Comparison of ENCODE assay signal across 10 mouse cellular contexts in genomic region chr2:153458022-153458441, GRCm38 (mm10). TPM values are rescaled to one million over a fixed set of nuclear protein-coding genes. Genes with fewer than 3 reads are reported as not detected.
DNase-seq lines count a peak whose midpoint lies in the region; ATAC-seq and TF ChIP-seq lines count a peak whose summit lies in the region.
"Had no signal": no experiment of that assay in that cellular context is flagged by ENCODE, and none has a peak within 500 bp of the region (broad histone marks: within the 10 kb centered on the region; RNA-seq: fewer than 3 reads in every experiment).

No protein-coding gene starts in this region.

- no peaks in the 10 kb centered on the region for H3K9me3 ChIP-seq in forebrain, embryonic 11.5 days (ENCODE audit: control insufficient read depth, low read length)
- no peaks in the 10 kb centered on the region; the same call in 1 of the 2 replicates for H3K9me3 ChIP-seq in forebrain, embryonic 16.5 days (ENCODE audit: control insufficient read depth, low read length)
- no peaks in the 10 kb centered on the region for H3K9me3 ChIP-seq in embryonic facial prominence, embryonic 14.5 days (ENCODE audit: control insufficient read depth, low read length)
- no peaks in the 10 kb centered on the region for H3K9me3 ChIP-seq in hindbrain, embryonic 10.5 days
- H3K9me3 ChIP-seq in liver, embryonic 14.5 days (ENCODE audit: control insufficient read depth, low read length) = no peaks in the 10 kb centered on the region

- no peaks in the 10 kb centered on the region for H3K27me3 ChIP-seq in forebrain, embryonic 11.5 days (ENCODE audit: control insufficient read depth, insufficient read depth, low read length)
- no peaks in the 10 kb centered on the region for H3K27me3 ChIP-seq in forebrain, embryonic 16.5 days (replicated peaks; ENCODE audit: control insufficient read depth, insufficient read depth, low read length)
- no peaks in the 10 kb centered on the region for H3K27me3 ChIP-seq in embryonic facial prominence, embryonic 14.5 days (replicated peaks; ENCODE audit: control insufficient read depth, insufficient read depth, low read length)
- no peaks in the 10 kb centered on the region for H3K27me3 ChIP-seq in hindbrain, embryonic 10.5 days (ENCODE audit: insufficient read depth, poor library complexity, severe bottlenecking)
- H3K27me3 ChIP-seq in liver, embryonic 14.5 days (ENCODE audit: control insufficient read depth, insufficient read depth, low read length) = no peaks in the 10 kb centered on the region

- H3K36me3 ChIP-seq in forebrain, embryonic 11.5 days (ENCODE audit: control insufficient read depth, insufficient read depth, low read length) = no peaks in the 10 kb centered on the region
- H3K36me3 ChIP-seq in forebrain, embryonic 16.5 days (ENCODE audit: control insufficient read depth, insufficient read depth) = peaks cover under 1% of the 10 kb centered on the region; the same call in 1 of the 2 replicates
- no peaks in the 10 kb centered on the region for H3K36me3 ChIP-seq in embryonic facial prominence, embryonic 14.5 days (ENCODE audit: control insufficient read depth, insufficient read depth, low read length)
- peaks cover 3% of the 10 kb centered on the region; the same call in 1 of the 2 replicates for H3K36me3 ChIP-seq in hindbrain, embryonic 10.5 days
- no peaks in the 10 kb centered on the region for H3K36me3 ChIP-seq in liver, embryonic 14.5 days (replicated peaks; ENCODE audit: control insufficient read depth, insufficient read depth, low read depth)

- peaks cover 13% of the 10 kb centered on the region for H3K4me1 ChIP-seq in forebrain, embryonic 11.5 days (replicated peaks; ENCODE audit: control insufficient read depth, insufficient read depth, low read length)
- no peaks in the 10 kb centered on the region; the same call in 1 of the 2 replicates for H3K4me1 ChIP-seq in forebrain, embryonic 16.5 days (replicated peaks; ENCODE audit: control insufficient read depth, insufficient read depth, low read length)
- H3K4me1 ChIP-seq in embryonic facial prominence, embryonic 14.5 days (ENCODE audit: control insufficient read depth, insufficient read depth, low read length) = peaks cover 13% of the 10 kb centered on the region
- peaks cover 60% of the 10 kb centered on the region for H3K4me1 ChIP-seq in hindbrain, embryonic 10.5 days (replicated peaks)
- peaks cover 34 to 45% of the 10 kb centered on the region in 2 experiments for H3K4me1 ChIP-seq in liver, embryonic 14.5 days (replicated peaks; ENCODE audit: control insufficient read depth in 2 of 2, insufficient read depth in 2 of 2, low read length in 1 of 2)

- no peak for TF ChIP-seq EP300 in liver, embryonic 14.5 days (IDR thresholded peaks at IDR 0.05; ENCODE audit: low read depth)

- no peak for ATAC-seq in forebrain, embryonic 11.5 days (replicated peaks; ENCODE audit: low FRiP score)
- ATAC-seq in forebrain, embryonic 16.5 days = no peak
- ATAC-seq in embryonic facial prominence, embryonic 14.5 days (ENCODE audit: low read depth) = no peak
- ATAC-seq in liver, embryonic 14.5 days (ENCODE audit: insufficient read depth) = no peak

- peak overlapping the region; percentile 50; the same call in 1 of the 2 replicates for H3K27ac ChIP-seq in forebrain, embryonic 11.5 days (ENCODE audit: low read depth, low read length)
- H3K27ac ChIP-seq in forebrain, embryonic 16.5 days (ENCODE audit: low read length) = no peak overlapping the region
- H3K27ac ChIP-seq in embryonic facial prominence, embryonic 14.5 days (replicated peaks; ENCODE audit: low read depth, low read length) = peak overlapping the region; percentile 68
- H3K27ac ChIP-seq in hindbrain, embryonic 10.5 days = peak overlapping the region; percentile 83
- peak overlapping the region; percentile 36 for H3K27ac ChIP-seq in liver, embryonic 14.5 days

- no peak for DNase-seq in forebrain, embryonic 11.5 days (ENCODE audit: low spot score)
- no peak for DNase-seq in embryonic facial prominence, embryonic 14.5 days (ENCODE audit: low spot score)
- DNase-seq in hindbrain, embryonic 10.5 days (ENCODE audit: low spot score) = peak; percentile 49
- no peak for DNase-seq in liver, embryonic 14.5 days (ENCODE audit: low read depth in 3 of 3, low spot score in 3 of 3)
- DNase-seq in B cell, adult 2 months = no peak
- DNase-seq in layer of hippocampus, adult 18-20 months (ENCODE audit: low spot score in 2 of 2) = no peak
- no peak for DNase-seq in layer of hippocampus, adult 9-11 months
- DNase-seq: adrenal gland, postnatal 25 days had no signal

- H3K4me2 ChIP-seq in forebrain, embryonic 11.5 days (ENCODE audit: low read depth, low read length, severe bottlenecking) = no peak overlapping the region
- no peak overlapping the region for H3K4me2 ChIP-seq in forebrain, embryonic 16.5 days (ENCODE audit: low read length)
- no peak overlapping the region for H3K4me2 ChIP-seq in embryonic facial prominence, embryonic 14.5 days (ENCODE audit: low read depth, low read length)
- H3K4me2 ChIP-seq in liver, embryonic 14.5 days (ENCODE audit: low read depth) = no peak overlapping the region

- H3K9ac ChIP-seq in forebrain, embryonic 11.5 days (ENCODE audit: low read length) = no peak overlapping the region; the same call in 1 of the 2 replicates
- H3K9ac ChIP-seq in forebrain, embryonic 16.5 days (replicated peaks; ENCODE audit: low read depth, low read length) = no peak overlapping the region
- H3K9ac ChIP-seq in embryonic facial prominence, embryonic 14.5 days (ENCODE audit: low read depth, low read length) = peak overlapping the region; percentile 45; the same call in 1 of the 2 replicates
- no peak overlapping the region for H3K9ac ChIP-seq in liver, embryonic 14.5 days (replicated peaks)

- WGBS in forebrain, embryonic 11.5 days = 48% methylated on average over 3 of the region's 3 CpGs
- 54% methylated on average over 3 of the region's 3 CpGs for WGBS in forebrain, embryonic 16.5 days
- WGBS in embryonic facial prominence, embryonic 14.5 days = 33% methylated on average over 3 of the region's 3 CpGs
- 38% methylated on average over 3 of the region's 3 CpGs for WGBS in hindbrain, embryonic 10.5 days
- WGBS in liver, embryonic 14.5 days (ENCODE audit: insufficient replicate concordance) = 51% methylated on average over 3 of the region's 3 CpGs

- H3K4me3 ChIP-seq in forebrain, embryonic 11.5 days (ENCODE audit: low read depth, low read length) = no peak overlapping the region
- no peak overlapping the region for H3K4me3 ChIP-seq in forebrain, embryonic 16.5 days (replicated peaks; ENCODE audit: low read length)
- H3K4me3 ChIP-seq in embryonic facial prominence, embryonic 14.5 days (ENCODE audit: low read depth, low read length) = no peak overlapping the region
- H3K4me3 ChIP-seq in hindbrain, embryonic 10.5 days = no peak overlapping the region
- no peak overlapping the region for H3K4me3 ChIP-seq in liver, embryonic 14.5 days (ENCODE audit: insufficient read depth in 1 of 2, low read depth in 2 of 2, low read length in 2 of 2)

- TF ChIP-seq CTCF in liver, embryonic 14.5 days (IDR thresholded peaks at IDR 0.05; ENCODE audit: low read depth) = no peak

RNA-seq across cellular contexts. Expression of gene 4930404H24Rik, which starts 34.6 kb away (rescaled TPM):
- not detected in 2 replicates for polyA plus RNA-seq in forebrain, embryonic 11.5 days (2014; fragmentation: Nextera tagmentation; extraction: Ambion mirVana)
- not detected in 2 replicates for polyA plus RNA-seq in forebrain, embryonic 16.5 days (2015; fragmentation: Nextera tagmentation; extraction: Ambion mirVana)
- polyA plus RNA-seq in embryonic facial prominence, embryonic 14.5 days (2014; fragmentation: Nextera tagmentation; extraction: Ambion mirVana) = not detected in 2 replicates
- polyA plus RNA-seq in hindbrain, embryonic 10.5 days (2016; fragmentation: Nextera tagmentation; extraction: Ambion mirVana) = not detected in 2 replicates
- polyA plus RNA-seq in liver, embryonic 14.5 days (2012; rRNA removed) = not detected in 2 replicates
- not detected in 2 replicates for polyA plus RNA-seq in liver, embryonic 14.5 days (2014; fragmentation: Nextera tagmentation; extraction: Ambion mirVana)
- not detected for total RNA-seq in layer of hippocampus, adult 18-20 months (2021)
- total RNA-seq: adrenal gland, postnatal 25 days had no signal
- polyA plus RNA-seq: C2C12 had no signal
